Mouse (Mus musculus) heart, adult 2 months (tissue): Measurements from ENCODE around the gene Nt5c1a.

ENCODE experiments used
- CTCF ChIP-seq: fragments of 200-600 bp; IDR thresholded peaks from 2 replicates; pipeline ENCODE4 v1.8.1; 2022; ENCODE audit warnings: antibody characterized with exemption, mild to moderate bottlenecking, moderate library complexity
- EP300 ChIP-seq: fragments of 200-500 bp; IDR thresholded peaks from 2 replicates; pipeline ENCODE4 v1.6.1; 2011; ENCODE audit warnings: low read depth, low read length, control low read depth; ENCODE audit not compliant: insufficient read depth

GRCm38 (mm10) chr4:123212330-123212729, 11.0 kb downstream of the Nt5c1a start:
- TF ChIP-seq EP300 (no peak), CTCF (no peak)
